Mouse (Mus musculus): Measurements from ENCODE around the gene Lrriq3. TPM values are rescaled to one million over a fixed set of nuclear protein-coding genes. Genes with fewer than 3 reads are reported as not detected.

The Lrriq3 gene
- polyA plus RNA-seq (2012; rRNA removed): 0.07 and 0.12 TPM in 2 replicates

GRCm38 (mm10) chr3:155093116-155093956 lies at the start of gene Lrriq3, which contains the start of gene Fpgt:
Lrriq3 (plus strand) TSS chr3:155093434.
Fpgt (minus strand) TSS chr3:155093403.
- Histone ChIP-seq H3K4me3 (ENCODE audit: extremely low read depth, insufficient read depth, insufficient read length) (peak within 1 kb of the TSS; percentile 66), H3K4me1 (ENCODE audit: control insufficient read depth, insufficient read depth, insufficient read length) (no peaks in the 10 kb centered on the region; the same call in 1 of the 2 replicates), H3K27ac (ENCODE audit: insufficient read depth, low read length) (peak within 1 kb of the TSS; percentile 64), H3K27me3 (ENCODE audit: control insufficient read depth, insufficient read depth, low read length) (no peaks in the 10 kb centered on the region), H3K36me3 (ENCODE audit: control insufficient read depth, insufficient read depth, low read length) (peaks cover 3% of the 10 kb centered on the region; the same call in 1 of the 2 replicates)
- 4% methylated on average over 42 of the region's 47 CpGs for WGBS
- no peak for TF ChIP-seq CTCF (IDR thresholded peaks at IDR 0.05; ENCODE audit: extremely low read depth, insufficient read depth, insufficient read length, insufficient replicate concordance)
- peak; percentile 63 for TF ChIP-seq POLR2A (IDR thresholded peaks at IDR 0.05; ENCODE audit: low read depth, low read length)
- DNase-seq (ENCODE audit: low read depth in 1 of 2, low spot score in 2 of 2): peak; percentile 63 to 73

- TF ChIP-seq POLR2A (IDR thresholded peaks at IDR 0.05; ENCODE audit: low read depth, low read length) (no peak), CTCF (IDR thresholded peaks at IDR 0.05; ENCODE audit: extremely low read depth, insufficient read depth, insufficient read length, insufficient replicate concordance) (no peak)
- Histone ChIP-seq H3K4me3 (ENCODE audit: extremely low read depth, insufficient read depth, insufficient read length) (no peak overlapping the region), H3K27ac (ENCODE audit: insufficient read depth, low read length) (no peak overlapping the region), H3K27me3 (ENCODE audit: control insufficient read depth, insufficient read depth, low read length) (no peaks in the 10 kb centered on the region), H3K36me3 (ENCODE audit: control insufficient read depth, insufficient read depth, low read length) (no peaks in the 10 kb centered on the region), H3K4me1 (ENCODE audit: control insufficient read depth, insufficient read depth, insufficient read length) (no peaks in the 10 kb centered on the region)
- no peak for DNase-seq (ENCODE audit: low read depth in 1 of 2, low spot score in 2 of 2)
Observed at GRCm38 (mm10) chr3:155052021-155052420, 41.2 kb upstream of the Lrriq3 start.

GRCm38 (mm10) chr3:155053189-155053588 lies 40.0 kb upstream of the Lrriq3 start:
- DNase-seq (ENCODE audit: low read depth in 1 of 2, low spot score in 2 of 2): no peak

GRCm38 (mm10) chr3:155055231-155055916 lies 37.9 kb upstream of the Lrriq3 start, which contains the start of gene Tnni3k:
Tnni3k (minus strand) TSS chr3:155055407.
- H3K4me1 ChIP-seq (ENCODE audit: control insufficient read depth, insufficient read depth, insufficient read length): no peaks in the 10 kb centered on the region
- H3K27ac ChIP-seq (ENCODE audit: insufficient read depth, low read length): no peak within 1 kb of the TSS
- H3K36me3 ChIP-seq (ENCODE audit: control insufficient read depth, insufficient read depth, low read length): no peaks in the 10 kb centered on the region
- no peak within 1 kb of the TSS for H3K4me3 ChIP-seq (ENCODE audit: extremely low read depth, insufficient read depth, insufficient read length)
- 76% methylated on average over 6 of the region's 6 CpGs for WGBS
- no peaks in the 10 kb centered on the region for H3K27me3 ChIP-seq (ENCODE audit: control insufficient read depth, insufficient read depth, low read length)
- no peak for DNase-seq (ENCODE audit: low read depth in 1 of 2, low spot score in 2 of 2)
- no peak for TF ChIP-seq POLR2A (IDR thresholded peaks at IDR 0.05; ENCODE audit: low read depth, low read length)
- TF ChIP-seq CTCF (IDR thresholded peaks at IDR 0.05; ENCODE audit: extremely low read depth, insufficient read depth, insufficient read length, insufficient replicate concordance): no peak

More at GRCm38 (mm10) chr3:155053189-155053588, 40.0 kb upstream of the Lrriq3 start:
- Histone ChIP-seq H3K4me3 (ENCODE audit: extremely low read depth, insufficient read depth, insufficient read length) (no peak overlapping the region), H3K36me3 (ENCODE audit: control insufficient read depth, insufficient read depth, low read length) (no peaks in the 10 kb centered on the region), H3K4me1 (ENCODE audit: control insufficient read depth, insufficient read depth, insufficient read length) (no peaks in the 10 kb centered on the region), H3K27me3 (ENCODE audit: control insufficient read depth, insufficient read depth, low read length) (no peaks in the 10 kb centered on the region), H3K27ac (ENCODE audit: insufficient read depth, low read length) (no peak overlapping the region)
- no peak for TF ChIP-seq POLR2A (IDR thresholded peaks at IDR 0.05; ENCODE audit: low read depth, low read length)
- TF ChIP-seq CTCF (IDR thresholded peaks at IDR 0.05; ENCODE audit: extremely low read depth, insufficient read depth, insufficient read length, insufficient replicate concordance): no peak
- WGBS: 57% methylated on average over 1 of the region's 1 CpGs

- TF ChIP-seq POLR2A (IDR thresholded peaks at IDR 0.05; ENCODE audit: low read depth, low read length) (no peak), CTCF (IDR thresholded peaks at IDR 0.05; ENCODE audit: extremely low read depth, insufficient read depth, insufficient read length, insufficient replicate concordance) (no peak)
- no peak overlapping the region for H3K4me3 ChIP-seq (ENCODE audit: extremely low read depth, insufficient read depth, insufficient read length)
- no peak overlapping the region for H3K27ac ChIP-seq (ENCODE audit: insufficient read depth, low read length)
- no peaks in the 10 kb centered on the region for H3K36me3 ChIP-seq (ENCODE audit: control insufficient read depth, insufficient read depth, low read length)
- H3K4me1 ChIP-seq (ENCODE audit: control insufficient read depth, insufficient read depth, insufficient read length): no peaks in the 10 kb centered on the region
- DNase-seq (ENCODE audit: low read depth in 1 of 2, low spot score in 2 of 2): no peak
- no peaks in the 10 kb centered on the region for H3K27me3 ChIP-seq (ENCODE audit: control insufficient read depth, insufficient read depth, low read length)
Observed at GRCm38 (mm10) chr3:155056606-155057005, 36.6 kb upstream of the Lrriq3 start.

- H3K4me3 ChIP-seq (ENCODE audit: extremely low read depth, insufficient read depth, insufficient read length): no peak overlapping the region
- no peaks in the 10 kb centered on the region for H3K27me3 ChIP-seq (ENCODE audit: control insufficient read depth, insufficient read depth, low read length)
- no peak for TF ChIP-seq POLR2A (IDR thresholded peaks at IDR 0.05; ENCODE audit: low read depth, low read length)
- TF ChIP-seq CTCF (IDR thresholded peaks at IDR 0.05; ENCODE audit: extremely low read depth, insufficient read depth, insufficient read length, insufficient replicate concordance): no peak
- H3K36me3 ChIP-seq (ENCODE audit: control insufficient read depth, insufficient read depth, low read length): no peaks in the 10 kb centered on the region
- H3K27ac ChIP-seq (ENCODE audit: insufficient read depth, low read length): no peak overlapping the region
- no peak for DNase-seq (ENCODE audit: low read depth in 1 of 2, low spot score in 2 of 2)
- no peaks in the 10 kb centered on the region for H3K4me1 ChIP-seq (ENCODE audit: control insufficient read depth, insufficient read depth, insufficient read length)
Observed at GRCm38 (mm10) chr3:155057566-155057965, 35.7 kb upstream of the Lrriq3 start.
